Mouse (Mus musculus) 3T3-L1 (cell line): ENCODE measurements at regions not wholly inside any gene's neighbourhood (a gene's known extent, or its start where the extent isn't known, plus 50 kb on each side); places are given as distances from the start of the nearest gene placed in this dataset.

Experiments
- DNase-seq: peaks from one replicate; pipeline ENCODE4 v3.0.0-alpha.2; 2015; ENCODE audit warnings: low read depth, low spot score

- peak; percentile 78 for DNase-seq
These were observed 1441.3 kb downstream of the Amy2a5 start for GRCm38 (mm10) chr3:111817288-111817687.

DNA sequence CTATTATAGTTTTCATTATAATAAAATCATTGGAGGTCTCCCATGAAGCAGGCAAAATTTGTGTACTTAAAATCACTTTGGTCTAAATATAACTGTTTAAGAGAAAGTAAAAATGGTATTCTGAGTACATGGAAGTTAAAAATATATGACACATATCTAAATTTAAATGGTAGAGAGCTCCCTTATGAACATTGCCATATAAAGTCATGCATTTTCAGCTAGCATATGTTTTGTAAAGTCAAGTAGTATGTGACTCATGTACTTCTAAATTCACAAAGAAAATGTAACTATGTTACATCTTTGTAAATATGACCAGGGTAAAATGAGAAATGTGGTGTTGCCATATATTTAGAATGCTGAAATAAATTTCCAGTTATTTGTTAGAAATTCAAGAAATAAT is 1442.8 kb downstream of the Amy2a5 start:
- no peak for DNase-seq

GRCm38 (mm10) chr3:111787847-111788246 is 1470.8 kb downstream of the Amy2a5 start:
- DNase-seq, result no peak
